Mouse (Mus musculus) large intestine, adult 2 months (tissue): Measurements from ENCODE around the gene Ptprm. TPM values are rescaled to one million over a fixed set of nuclear protein-coding genes. Genes with fewer than 3 reads are reported as not detected.

ENCODE experiments used
- DNase-seq: peaks from one replicate; pipeline ENCODE4 v3.0.0-alpha.2; 2012; ENCODE audit warnings: low read depth, low spot score
- WGBS: fragments of 180-500 bp; shearing (Covaris S2); methylation state at CpG from one replicate; pipeline ENCODE4 v1.1.7; 2018; 5-methylcytosine and 5-hydroxymethylcytosine counted together
- polyA plus RNA-seq: library from polyadenylated mRNA; depleted of rRNA; stranded (reverse); fragments of >200 nt; gene quantifications from 2 replicates; pipeline ENCODE4 v1.2.3, GENCODE M21; 2012

The Ptprm gene
- polyA plus RNA-seq, 1 experiment = 2.6 TPM

DNA sequence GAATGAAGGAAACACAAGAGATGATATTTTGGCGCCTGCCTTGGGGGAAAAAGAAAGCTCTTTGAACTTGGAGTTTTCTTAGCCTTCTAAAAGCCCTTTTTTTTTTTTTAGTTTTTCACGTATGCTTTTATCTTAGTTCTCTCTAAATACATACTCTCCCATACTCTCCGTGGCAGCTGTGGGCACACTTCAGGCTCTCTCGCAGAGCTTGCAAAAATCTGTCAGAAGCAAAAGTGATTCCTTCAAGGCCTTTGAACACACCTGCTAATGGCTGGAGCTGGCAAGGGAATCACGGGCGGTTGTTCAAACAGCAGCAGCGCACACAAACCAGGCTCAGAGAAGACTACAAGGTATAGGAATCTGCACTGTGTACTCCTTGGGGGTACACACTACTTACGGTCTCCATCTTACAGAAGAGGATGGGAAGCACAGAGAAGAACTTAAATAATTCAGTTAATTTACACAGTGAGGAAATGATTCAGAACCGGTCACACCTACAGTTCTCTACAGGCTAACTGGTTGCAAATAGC is 55.9 kb downstream of the Ptprm start:
- no peak for DNase-seq
- WGBS = 63% methylated on average over 9 of the region's 9 CpGs

GRCm38 (mm10) chr17:67296604-67297595 is 57.4 kb downstream of the Ptprm start:
- no peak for DNase-seq
- 78% methylated on average over 13 of the region's 13 CpGs for WGBS

GRCm38 (mm10) chr17:67290662-67291240 is 63.5 kb downstream of the Ptprm start:
- DNase-seq = no peak
- WGBS = 27% methylated on average over 16 of the region's 16 CpGs

- 72% methylated on average over 3 of the region's 3 CpGs for WGBS
- DNase-seq = no peak
These were observed 66.8 kb downstream of the Ptprm start for GRCm38 (mm10) chr17:67287501-67287900.

DNA sequence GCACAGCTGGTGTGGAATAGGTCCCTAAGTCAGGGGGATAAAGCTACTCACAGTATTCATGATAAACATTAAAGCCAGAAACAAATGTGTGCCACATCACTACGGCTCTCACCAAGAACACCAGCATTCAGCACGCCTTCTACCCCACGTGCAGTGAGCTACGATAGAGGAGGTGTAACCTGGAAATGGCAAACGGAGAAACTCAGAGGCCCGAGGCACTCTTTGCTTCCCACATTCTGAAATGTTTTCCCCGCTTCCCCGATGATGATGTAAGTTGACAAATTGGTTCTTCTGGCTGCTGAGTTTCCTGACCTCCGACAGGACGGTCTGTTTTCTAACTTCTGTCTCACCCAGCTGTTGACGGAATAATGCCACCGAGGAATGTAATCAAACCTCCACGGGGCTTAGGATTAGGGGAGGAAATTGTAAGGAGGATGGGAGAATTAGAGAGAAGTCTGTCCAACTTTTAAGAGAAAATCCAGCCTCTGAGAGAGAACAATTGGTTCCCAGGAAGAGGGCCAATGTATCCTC is 72.6 kb downstream of the Ptprm start:
- 56% methylated on average over 13 of the region's 13 CpGs for WGBS
- DNase-seq = no peak

GRCm38 (mm10) chr17:67277124-67277910 is 76.9 kb downstream of the Ptprm start:
- 78% methylated on average over 13 of the region's 13 CpGs for WGBS
- DNase-seq = no peak

- DNase-seq = no peak
- 33% methylated on average over 21 of the region's 21 CpGs for WGBS
These were observed 79.6 kb downstream of the Ptprm start for GRCm38 (mm10) chr17:67274531-67275094.

GRCm38 (mm10) chr17:67272928-67273327 is 81.3 kb downstream of the Ptprm start:
- no peak for DNase-seq

GRCm38 (mm10) chr17:67268475-67269080 is 85.7 kb downstream of the Ptprm start:
- DNase-seq = no peak
- WGBS = 87% methylated on average over 9 of the region's 9 CpGs

DNA sequence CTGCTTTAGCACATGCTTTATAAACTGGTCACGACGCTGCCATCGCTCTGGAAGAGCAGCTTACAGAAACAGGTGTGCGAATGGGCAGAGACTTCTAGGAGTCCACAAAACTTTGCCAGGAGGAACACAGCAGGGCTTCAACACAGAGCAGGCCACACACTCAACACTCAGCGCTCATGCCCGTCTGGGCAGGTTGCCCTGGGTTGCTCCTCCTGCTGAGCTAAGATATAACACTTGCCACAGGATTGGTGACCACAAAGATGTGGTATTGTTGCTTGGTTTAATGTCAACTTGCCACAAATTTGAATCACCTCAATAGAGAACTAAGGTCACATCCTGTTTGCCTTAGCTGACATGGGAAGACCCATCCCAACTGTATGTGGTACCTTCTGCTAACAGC is 88.0 kb downstream of the Ptprm start:
- DNase-seq = no peak
- WGBS = 90% methylated on average over 6 of the region's 6 CpGs

DNA sequence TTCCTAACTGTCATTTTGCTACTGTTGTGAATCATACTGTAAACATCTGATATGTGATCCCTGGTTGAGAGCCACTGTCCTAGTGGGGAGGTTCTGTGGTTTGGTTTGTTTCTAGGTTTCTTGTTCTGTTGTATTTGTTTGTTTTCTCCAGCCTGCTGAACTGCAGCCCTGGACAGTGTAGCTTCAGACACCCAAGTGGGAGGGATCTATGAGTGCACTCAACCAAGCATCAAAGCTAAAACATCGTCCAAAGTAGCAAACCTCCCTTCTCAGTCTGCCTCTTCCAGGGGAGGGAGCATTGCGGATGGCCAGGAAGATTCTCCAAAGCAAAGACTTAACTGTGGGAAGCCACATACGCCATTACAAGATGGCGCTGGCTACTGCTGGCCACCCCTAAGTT is 88.7 kb downstream of the Ptprm start:
- WGBS = 84% methylated on average over 4 of the region's 4 CpGs
- DNase-seq = no peak

- WGBS = 78% methylated on average over 6 of the region's 6 CpGs
- DNase-seq = no peak
These were observed 89.5 kb downstream of the Ptprm start for GRCm38 (mm10) chr17:67264716-67265115.

- WGBS = 76% methylated on average over 1 of the region's 1 CpGs
- no peak for DNase-seq
These were observed 91.2 kb downstream of the Ptprm start for GRCm38 (mm10) chr17:67263024-67263423.

DNA sequence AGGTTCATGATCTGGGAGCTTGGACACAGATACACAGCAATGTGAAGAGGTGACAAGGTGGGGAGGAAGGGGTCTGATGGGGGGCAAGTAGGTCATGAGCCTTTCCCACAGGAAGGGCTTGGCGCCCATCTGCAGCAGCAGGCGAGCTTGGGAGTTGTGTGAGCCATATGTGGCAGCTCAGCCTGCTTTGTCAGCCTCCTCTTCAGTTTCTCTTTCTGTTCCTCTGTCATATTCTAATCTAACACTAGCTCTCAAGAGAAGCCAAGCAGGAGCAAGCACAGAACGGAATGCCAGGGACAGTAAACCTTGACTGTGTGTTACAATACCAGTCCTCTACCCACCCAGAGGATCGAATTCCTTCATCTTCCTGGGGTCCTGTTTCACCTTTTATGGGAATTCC is 94.2 kb downstream of the Ptprm start:
- 57% methylated on average over 4 of the region's 4 CpGs for WGBS
- DNase-seq = no peak

- 36% methylated on average over 5 of the region's 5 CpGs for WGBS
- no peak for DNase-seq
These were observed 96.5 kb downstream of the Ptprm start for GRCm38 (mm10) chr17:67257780-67258179.

- no peak for DNase-seq
- 66% methylated on average over 6 of the region's 6 CpGs for WGBS
These were observed 98.1 kb downstream of the Ptprm start for GRCm38 (mm10) chr17:67256171-67256570.

GRCm38 (mm10) chr17:67253445-67253844 is 100.8 kb downstream of the Ptprm start:
- WGBS = 36% methylated on average over 4 of the region's 4 CpGs
- DNase-seq = no peak

GRCm38 (mm10) chr17:67252992-67253391 is 101.3 kb downstream of the Ptprm start:
- DNase-seq = no peak
- 33% methylated on average over 6 of the region's 6 CpGs for WGBS

DNA sequence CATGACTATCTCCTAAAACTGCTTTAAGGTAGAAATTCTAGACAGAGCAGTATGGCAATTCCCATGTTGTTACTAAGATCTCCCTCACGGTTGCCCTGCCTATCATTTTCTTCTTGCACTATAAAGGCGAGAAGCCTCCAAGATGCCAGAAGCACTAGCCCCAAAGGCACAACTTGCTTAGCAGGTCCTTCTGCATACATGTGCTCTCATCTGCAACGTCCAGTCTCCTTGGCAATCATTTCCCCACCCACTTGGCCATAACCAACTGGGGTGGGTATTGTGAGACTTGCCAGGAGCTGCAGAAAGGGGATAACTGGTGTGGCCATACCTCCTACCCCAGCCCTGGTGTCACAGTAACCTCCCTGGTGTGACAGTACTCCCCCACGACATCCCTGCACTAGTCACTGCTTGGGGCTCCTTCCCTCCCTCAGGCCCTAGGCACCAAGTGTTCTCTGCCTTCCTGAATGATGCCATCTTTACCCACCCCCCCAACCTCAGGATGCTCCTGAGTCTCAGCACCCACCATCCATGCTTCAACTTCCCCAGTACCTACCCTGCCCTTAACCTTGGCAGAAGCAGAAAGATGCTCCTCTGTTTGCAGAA is 108.9 kb downstream of the Ptprm start:
- DNase-seq = no peak
- 39% methylated on average over 4 of the region's 4 CpGs for WGBS
